Mouse (Mus musculus): ENCODE results near the gene Uvrag.
A peak's percentile ranks its signal among the peaks of the same experiment; 100 is the strongest.

The Uvrag gene

GRCm38 (mm10) chr7:99164873-99165410 lies 24.0 kb upstream of the Uvrag start:
- DNase-seq (ENCODE audit: low spot score in 2 of 2) = no peak

GRCm38 (mm10) chr7:99162462-99162861 lies 21.5 kb upstream of the Uvrag start:
- DNase-seq (ENCODE audit: low spot score in 2 of 2) = no peak

GRCm38 (mm10) chr7:99161961-99162360 lies 21.0 kb upstream of the Uvrag start:
- no peak for DNase-seq (ENCODE audit: low spot score in 2 of 2)

GRCm38 (mm10) chr7:99161529-99161928 lies 20.6 kb upstream of the Uvrag start:
- no peak for DNase-seq (ENCODE audit: low spot score in 2 of 2)

- no peak for DNase-seq (ENCODE audit: low spot score in 2 of 2)
These were observed 20.1 kb upstream of the Uvrag start for GRCm38 (mm10) chr7:99160995-99161394.

GRCm38 (mm10) chr7:99159446-99159845 lies 18.5 kb upstream of the Uvrag start:
- DNase-seq (ENCODE audit: low spot score in 2 of 2) = no peak

- DNase-seq (ENCODE audit: low spot score in 2 of 2) = no peak
These were observed 18.0 kb upstream of the Uvrag start for GRCm38 (mm10) chr7:99158904-99159303.

- DNase-seq (ENCODE audit: low spot score in 2 of 2) = no peak
These were observed 17.1 kb upstream of the Uvrag start for GRCm38 (mm10) chr7:99158011-99158410.

- DNase-seq (ENCODE audit: low spot score in 2 of 2) = no peak
These were observed 15.8 kb upstream of the Uvrag start for GRCm38 (mm10) chr7:99156737-99157136.

- DNase-seq (ENCODE audit: low spot score in 2 of 2) = no peak
These were observed 14.7 kb upstream of the Uvrag start for GRCm38 (mm10) chr7:99155311-99156289.

GRCm38 (mm10) chr7:99154648-99155151 lies 13.8 kb upstream of the Uvrag start:
- DNase-seq (ENCODE audit: low spot score in 2 of 2) = no peak

- no peak for DNase-seq (ENCODE audit: low spot score in 2 of 2)
These were observed 12.8 kb upstream of the Uvrag start for GRCm38 (mm10) chr7:99153686-99154202.

GRCm38 (mm10) chr7:99152756-99153155 lies 11.8 kb upstream of the Uvrag start:
- DNase-seq (ENCODE audit: low spot score in 2 of 2) = no peak

GRCm38 (mm10) chr7:99151342-99151741 lies 10.4 kb upstream of the Uvrag start:
- peak; percentile 89 to 90 for DNase-seq (ENCODE audit: low spot score in 2 of 2)

GRCm38 (mm10) chr7:99149017-99149416 lies 8.1 kb upstream of the Uvrag start:
- DNase-seq (ENCODE audit: low spot score in 2 of 2) = no peak

GRCm38 (mm10) chr7:99147494-99147893 lies 6.6 kb upstream of the Uvrag start:
- no peak for DNase-seq (ENCODE audit: low spot score in 2 of 2)

GRCm38 (mm10) chr7:99146906-99147305 lies 6.0 kb upstream of the Uvrag start:
- no peak for DNase-seq (ENCODE audit: low spot score in 2 of 2)

- peak in 1 of 2 experiments; percentile 53 for DNase-seq (ENCODE audit: low spot score in 2 of 2)
These were observed 5.1 kb upstream of the Uvrag start for GRCm38 (mm10) chr7:99146011-99146410.

GRCm38 (mm10) chr7:99144616-99145015 lies 3.7 kb upstream of the Uvrag start:
- no peak for DNase-seq (ENCODE audit: low spot score in 2 of 2)

GRCm38 (mm10) chr7:99143244-99143643 lies 2.3 kb upstream of the Uvrag start:
- no peak for DNase-seq (ENCODE audit: low spot score in 2 of 2)

- no peak for DNase-seq (ENCODE audit: low spot score in 2 of 2)
These were observed 1.1 kb upstream of the Uvrag start for GRCm38 (mm10) chr7:99141919-99142606.

- no peak for DNase-seq (ENCODE audit: low spot score in 2 of 2)
These were observed 430 bp downstream of the Uvrag start for GRCm38 (mm10) chr7:99140511-99140910.

All from urinary bladder, adult 18-20 months (tissue).